ENCODE assay signal across 8 mouse cellular contexts in the genomic region with DNA sequence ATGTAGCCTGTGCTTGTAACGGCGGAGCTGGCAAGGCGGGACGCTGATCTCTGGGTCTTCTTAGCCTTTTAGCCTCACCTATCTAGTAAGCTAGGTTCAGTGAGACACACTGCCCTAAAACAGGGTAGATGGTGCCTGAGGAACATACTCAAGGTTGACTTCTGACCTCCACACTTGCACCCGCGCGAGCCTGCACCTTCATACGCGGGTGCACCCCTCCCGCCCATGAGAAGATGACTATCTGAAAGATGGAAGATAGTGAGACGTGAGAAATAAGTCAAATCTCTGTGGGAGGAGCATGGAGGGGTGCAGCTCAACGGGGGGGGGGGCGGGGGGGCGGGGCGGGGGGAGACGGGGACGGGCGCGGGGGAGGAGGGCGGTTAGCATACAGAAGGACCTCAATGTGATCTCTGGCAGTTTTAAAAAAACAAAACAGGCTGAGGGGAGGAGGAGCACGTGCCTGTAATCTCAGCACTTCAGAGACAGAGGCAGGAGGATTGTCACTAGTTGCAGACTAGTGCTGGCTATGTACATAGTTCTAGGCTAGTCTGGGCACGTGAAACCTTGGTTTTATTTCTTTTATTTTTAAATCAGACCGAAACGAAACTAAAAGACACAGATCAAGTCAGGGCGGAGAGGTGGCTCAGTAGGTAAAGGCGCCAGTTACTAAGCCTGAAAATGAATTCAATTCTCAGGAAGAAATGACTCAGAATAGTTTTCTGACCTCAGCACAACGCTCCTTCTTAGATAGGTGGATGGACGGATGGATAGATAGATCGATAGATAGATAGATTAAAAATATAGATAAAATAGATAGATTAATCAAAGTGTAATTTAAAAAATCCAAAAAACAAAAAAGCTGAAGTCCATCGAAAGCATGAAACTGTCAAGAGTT. TPM values are rescaled to one million over a fixed set of nuclear protein-coding genes. Genes with fewer than 3 reads are reported as not detected.
A peak's percentile ranks its signal among the peaks of the same experiment; 100 is the strongest.
DNase-seq lines count a peak whose midpoint lies in the region; ATAC-seq and TF ChIP-seq lines count a peak whose summit lies in the region.

No protein-coding gene starts in this region.

- no peak for ATAC-seq in heart, embryonic 11.5 days (replicated peaks; ENCODE audit: insufficient number of reproducible peaks, low FRiP score, low TSS enrichment)
- ATAC-seq in forebrain, embryonic 15.5 days (replicated peaks): peak; percentile 6; the same call in 1 of the 2 replicates
- ATAC-seq in liver, embryonic 15.5 days (ENCODE audit: insufficient read depth): no peak
- ATAC-seq in stomach, postnatal 0 days (ENCODE audit: low FRiP score, low TSS enrichment): peak; percentile 3; the same call in 1 of the 2 replicates

- peak overlapping the region; percentile 78 for H3K4me2 ChIP-seq in heart, embryonic 11.5 days
- H3K4me2 ChIP-seq in forebrain, embryonic 15.5 days (replicated peaks): peak overlapping the region; percentile 74; the same call in 1 of the 2 replicates
- peak overlapping the region; percentile 96 for H3K4me2 ChIP-seq in liver, embryonic 15.5 days
- peak overlapping the region; percentile 64 for H3K4me2 ChIP-seq in stomach, postnatal 0 days (replicated peaks; ENCODE audit: low read depth)

- no peaks in the 10 kb centered on the region for H3K27me3 ChIP-seq in heart, embryonic 11.5 days (ENCODE audit: control insufficient read depth, insufficient read depth, low read length)
- no peaks in the 10 kb centered on the region for H3K27me3 ChIP-seq in E14TG2a.4 (ENCODE audit: insufficient read depth, low read length)
- no peaks in the 10 kb centered on the region for H3K27me3 ChIP-seq in forebrain, embryonic 15.5 days
- H3K27me3 ChIP-seq in liver, embryonic 15.5 days: no peaks in the 10 kb centered on the region
- no peaks in the 10 kb centered on the region for H3K27me3 ChIP-seq in stomach, postnatal 0 days (ENCODE audit: control insufficient read depth, insufficient read depth, low read length)

- H3K9ac ChIP-seq in heart, embryonic 11.5 days (ENCODE audit: low read depth, low read length): no peak overlapping the region
- no peak overlapping the region for H3K9ac ChIP-seq in forebrain, embryonic 15.5 days (replicated peaks)
- peak overlapping the region; percentile 37; the same call in 1 of the 2 replicates for H3K9ac ChIP-seq in liver, embryonic 15.5 days
- H3K9ac ChIP-seq in stomach, postnatal 0 days (ENCODE audit: low read length): no peak overlapping the region

- TF ChIP-seq EP300 in stomach, postnatal 0 days (optimal IDR thresholded peaks at IDR 0.05): no peak

- peaks cover 28% of the 10 kb centered on the region for H3K4me1 ChIP-seq in heart, embryonic 11.5 days (ENCODE audit: control insufficient read depth, insufficient read depth, low read length)
- peaks cover 72% of the 10 kb centered on the region for H3K4me1 ChIP-seq in E14TG2a.4 (replicated peaks; ENCODE audit: low read depth, low read length)
- H3K4me1 ChIP-seq in forebrain, embryonic 15.5 days: peaks cover 20% of the 10 kb centered on the region
- H3K4me1 ChIP-seq in liver, embryonic 15.5 days (replicated peaks): peaks cover 59% of the 10 kb centered on the region
- H3K4me1 ChIP-seq in stomach, postnatal 0 days (replicated peaks; ENCODE audit: control insufficient read depth, insufficient read depth): 0 out of 2 replicates have a peak, but pooled peaks cover 5% of the 10 kb centered on the region

- WGBS in heart, embryonic 11.5 days (ENCODE audit: insufficient replicate concordance): 22% methylated on average over 27 of the region's 30 CpGs
- 41% methylated on average over 29 of the region's 30 CpGs for WGBS in forebrain, embryonic 15.5 days
- 15% methylated on average over 27 of the region's 30 CpGs for WGBS in liver, embryonic 15.5 days (ENCODE audit: insufficient replicate concordance)
- 27% methylated on average over 21 of the region's 30 CpGs for WGBS in stomach, postnatal 0 days

- TF ChIP-seq CTCF in E14TG2a.4 (conservative IDR thresholded peaks at IDR 0.05; ENCODE audit: low read length): no peak
- no peak for TF ChIP-seq CTCF in stomach, postnatal 0 days (IDR thresholded peaks at IDR 0.05; ENCODE audit: low read depth)

- no peak for DNase-seq in heart, adult 18-20 months
- no peak for DNase-seq in stomach, postnatal 0 days (ENCODE audit: low spot score)
- no peak for DNase-seq in adipocyte (ENCODE audit: low spot score)
- DNase-seq in layer of hippocampus, adult 9-11 months: no peak

- peak overlapping the region; percentile 84 for H3K4me3 ChIP-seq in heart, embryonic 11.5 days (ENCODE audit: low read depth, low read length)
- H3K4me3 ChIP-seq in E14TG2a.4 (replicated peaks; ENCODE audit: low read length): peak overlapping the region; percentile 96
- H3K4me3 ChIP-seq in forebrain, embryonic 15.5 days: peak overlapping the region; percentile 82
- H3K4me3 ChIP-seq in liver, embryonic 15.5 days (replicated peaks): peak overlapping the region; percentile 95
- H3K4me3 ChIP-seq in stomach, postnatal 0 days (ENCODE audit: low read depth, low read length): peak overlapping the region; percentile 29

- H3K9me3 ChIP-seq in heart, embryonic 11.5 days (replicated peaks; ENCODE audit: control insufficient read depth, low read length): no peaks in the 10 kb centered on the region
- no peaks in the 10 kb centered on the region for H3K9me3 ChIP-seq in E14TG2a.4 (ENCODE audit: low read length)
- no peaks in the 10 kb centered on the region for H3K9me3 ChIP-seq in forebrain, embryonic 15.5 days
- no peaks in the 10 kb centered on the region for H3K9me3 ChIP-seq in liver, embryonic 15.5 days (replicated peaks)
- H3K9me3 ChIP-seq in stomach, postnatal 0 days (ENCODE audit: control insufficient read depth, low read length): no peaks in the 10 kb centered on the region

- H3K36me3 ChIP-seq in heart, embryonic 11.5 days (ENCODE audit: control insufficient read depth, insufficient read depth, low read length): no peaks in the 10 kb centered on the region
- peaks cover 25% of the 10 kb centered on the region for H3K36me3 ChIP-seq in E14TG2a.4 (ENCODE audit: insufficient read depth, low read length)
- H3K36me3 ChIP-seq in forebrain, embryonic 15.5 days: peaks cover 4% of the 10 kb centered on the region; the same call in 1 of the 2 replicates
- H3K36me3 ChIP-seq in liver, embryonic 15.5 days (replicated peaks): 0 out of 2 replicates have a peak, but pooled peaks cover 5% of the 10 kb centered on the region
- H3K36me3 ChIP-seq in stomach, postnatal 0 days (ENCODE audit: control insufficient read depth, insufficient read depth, low read length): 0 out of 2 replicates have a peak, but pooled peaks cover 3% of the 10 kb centered on the region

- H3K27ac ChIP-seq in heart, embryonic 11.5 days (ENCODE audit: low read depth, low read length): no peak overlapping the region
- H3K27ac ChIP-seq in forebrain, embryonic 15.5 days (replicated peaks): no peak overlapping the region
- H3K27ac ChIP-seq in liver, embryonic 15.5 days (replicated peaks): peak overlapping the region; percentile 43
- H3K27ac ChIP-seq in stomach, postnatal 0 days (replicated peaks): peak overlapping the region; percentile 53; the same call in 1 of the 2 replicates

RNA-seq across cellular contexts. Expression of gene Cmtm6, which starts 0.8 kb away (rescaled TPM):
- polyA plus RNA-seq in heart, embryonic 11.5 days (2014; fragmentation: Nextera tagmentation; extraction: Ambion mirVana): 35.6 and 39.5 TPM in 2 replicates
- total RNA-seq in heart, adult 18-20 months (2021): 10 to 100 TPM; 25.0 to 29.5 TPM
- polyA plus RNA-seq in forebrain, embryonic 15.5 days (2015; fragmentation: Nextera tagmentation; extraction: Ambion mirVana): 24.7 and 26.5 TPM in 2 replicates
- polyA plus RNA-seq in liver, embryonic 15.5 days (2015; fragmentation: Nextera tagmentation; extraction: Ambion mirVana): 26.3 and 28.5 TPM in 2 replicates
- 50.9 and 53.9 TPM in 2 replicates for polyA plus RNA-seq in stomach, postnatal 0 days (2015; fragmentation: Nextera tagmentation; extraction: Ambion mirVana)

RNA-seq across cellular contexts. Expression of gene Dync1li1, which starts 41.6 kb away (rescaled TPM):
- polyA plus RNA-seq in heart, embryonic 11.5 days (2014; fragmentation: Nextera tagmentation; extraction: Ambion mirVana): 66.9 and 76.1 TPM in 2 replicates
- total RNA-seq in heart, adult 18-20 months (2021): 10 to 100 TPM; 64.3 to 69.5 TPM
- 110 and 113 TPM in 2 replicates for polyA plus RNA-seq in forebrain, embryonic 15.5 days (2015; fragmentation: Nextera tagmentation; extraction: Ambion mirVana)
- polyA plus RNA-seq in liver, embryonic 15.5 days (2015; fragmentation: Nextera tagmentation; extraction: Ambion mirVana): 20.9 and 21.9 TPM in 2 replicates
- 35.7 TPM in 2 replicates for polyA plus RNA-seq in stomach, postnatal 0 days (2015; fragmentation: Nextera tagmentation; extraction: Ambion mirVana)

RNA-seq across cellular contexts. Expression of gene Cmtm7, which starts 51.5 kb away (rescaled TPM):
- 105 and 121 TPM in 2 replicates for polyA plus RNA-seq in heart, embryonic 11.5 days (2014; fragmentation: Nextera tagmentation; extraction: Ambion mirVana)
- 10 to 100 TPM; 13.1 TPM for total RNA-seq in heart, adult 18-20 months (2021)
- polyA plus RNA-seq in forebrain, embryonic 15.5 days (2015; fragmentation: Nextera tagmentation; extraction: Ambion mirVana): 15.2 and 18.1 TPM in 2 replicates
- polyA plus RNA-seq in liver, embryonic 15.5 days (2015; fragmentation: Nextera tagmentation; extraction: Ambion mirVana): 56.5 and 59.9 TPM in 2 replicates
- 83.2 and 84.9 TPM in 2 replicates for polyA plus RNA-seq in stomach, postnatal 0 days (2015; fragmentation: Nextera tagmentation; extraction: Ambion mirVana)

Comparison
In these comparisons a context has a peak if more than half of its experiments do, and no peak if none do; other contexts are left out.
1. ATAC-seq: peak in forebrain, embryonic 15.5 days (single experiment) and stomach, postnatal 0 days (single experiment); none in heart, embryonic 11.5 days (single experiment) and liver, embryonic 15.5 days (single experiment).
2. H3K27ac ChIP-seq: peak in liver, embryonic 15.5 days (single experiment) and stomach, postnatal 0 days (single experiment); none in heart, embryonic 11.5 days (single experiment) and forebrain, embryonic 15.5 days (single experiment).
3. H3K4me3 ChIP-seq: peak in every context shown above with its lines; median percentile 96 in E14TG2a.4; 95 in liver, embryonic 15.5 days; 84 in heart, embryonic 11.5 days; 82 in forebrain, embryonic 15.5 days; 29 in stomach, postnatal 0 days.
4. Peak in every context shown above with its lines, with median percentiles within 50 percentile points of each other: H3K4me2 ChIP-seq.